Mouse (Mus musculus): ENCODE measurements at regions not wholly inside any gene's neighbourhood (a gene's known extent, or its start where the extent isn't known, plus 50 kb on each side); places are given as distances from the start of the nearest gene placed in this dataset.

DNA sequence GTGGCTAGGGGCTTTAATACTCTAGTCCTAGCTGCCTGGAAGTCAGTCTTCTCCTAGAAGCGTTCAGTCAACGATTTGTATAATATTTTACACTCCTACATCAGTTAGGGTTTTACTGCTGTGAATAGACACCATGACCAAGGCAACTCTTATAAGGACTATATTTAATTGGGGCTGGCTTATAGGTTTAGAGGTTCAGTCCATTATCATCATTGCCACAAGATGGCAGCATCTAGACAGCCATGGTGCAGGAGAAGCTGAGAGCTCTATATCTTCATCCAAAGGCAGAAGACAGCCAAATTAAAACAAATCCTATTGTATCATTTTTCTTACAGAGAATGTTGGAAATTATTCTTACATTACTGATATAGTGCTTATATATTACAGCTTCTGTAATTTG lies 167.0 kb upstream of the Ndn start:
- DNase-seq (no peak), ATAC-seq (no peak)
- Histone ChIP-seq H3K4me1 (ENCODE audit: insufficient read depth) (no peaks in the 10 kb centered on the region), H3K4me3 (ENCODE audit: low read depth, low read length) (no peak overlapping the region), H3K4me2 (ENCODE audit: low read depth, low read length) (no peak overlapping the region), H3K27ac (ENCODE audit: low read depth) (no peak overlapping the region), H3K9me3 (ENCODE audit: low read length) (no peaks in the 10 kb centered on the region), H3K27me3 (ENCODE audit: insufficient read depth, low read length) (no peaks in the 10 kb centered on the region), H3K36me3 (replicated peaks; ENCODE audit: insufficient read depth, low read length) (no peaks in the 10 kb centered on the region), H3K9ac (replicated peaks) (no peak overlapping the region)
- no peak; the same call in 1 of the 2 replicates for TF ChIP-seq CTCF (IDR thresholded peaks at IDR 0.05; ENCODE audit: low read depth)
- no peak for TF ChIP-seq EP300 (IDR thresholded peaks at IDR 0.05; ENCODE audit: low read depth)
- WGBS (ENCODE audit: insufficient replicate concordance), result 40% methylated on average over 2 of the region's 2 CpGs

DNA sequence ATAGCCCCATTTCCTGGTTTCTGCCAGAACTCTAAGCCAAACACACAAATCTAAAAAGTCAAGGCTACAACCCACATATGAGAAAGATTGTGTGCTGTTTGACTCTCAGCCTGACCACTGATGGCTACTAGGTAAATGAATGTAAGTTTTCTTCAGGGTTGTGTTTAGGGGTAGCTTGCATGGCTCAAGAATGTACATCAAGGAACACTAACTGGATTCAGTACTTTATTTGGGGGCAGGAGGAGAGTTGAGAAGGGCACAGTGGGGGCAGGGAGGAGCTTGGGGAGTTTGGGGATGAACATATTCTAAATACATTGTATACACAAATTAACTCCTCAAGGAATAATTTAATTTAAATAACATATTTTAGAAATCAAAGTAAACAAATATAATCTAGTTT lies 137.8 kb upstream of the Ndn start:
- Histone ChIP-seq H3K9ac (replicated peaks) (no peak overlapping the region), H3K4me1 (ENCODE audit: insufficient read depth) (no peaks in the 10 kb centered on the region), H3K4me3 (ENCODE audit: low read depth, low read length) (no peak overlapping the region), H3K9me3 (ENCODE audit: low read length) (no peaks in the 10 kb centered on the region), H3K4me2 (ENCODE audit: low read depth, low read length) (no peak overlapping the region), H3K27me3 (ENCODE audit: insufficient read depth, low read length) (no peaks in the 10 kb centered on the region), H3K36me3 (replicated peaks; ENCODE audit: insufficient read depth, low read length) (no peaks in the 10 kb centered on the region), H3K27ac (ENCODE audit: low read depth) (no peak overlapping the region)
- no peak for DNase-seq
- no peak for ATAC-seq
- TF ChIP-seq EP300 (IDR thresholded peaks at IDR 0.05; ENCODE audit: low read depth) (no peak), CTCF (IDR thresholded peaks at IDR 0.05; ENCODE audit: low read depth) (no peak)

DNA sequence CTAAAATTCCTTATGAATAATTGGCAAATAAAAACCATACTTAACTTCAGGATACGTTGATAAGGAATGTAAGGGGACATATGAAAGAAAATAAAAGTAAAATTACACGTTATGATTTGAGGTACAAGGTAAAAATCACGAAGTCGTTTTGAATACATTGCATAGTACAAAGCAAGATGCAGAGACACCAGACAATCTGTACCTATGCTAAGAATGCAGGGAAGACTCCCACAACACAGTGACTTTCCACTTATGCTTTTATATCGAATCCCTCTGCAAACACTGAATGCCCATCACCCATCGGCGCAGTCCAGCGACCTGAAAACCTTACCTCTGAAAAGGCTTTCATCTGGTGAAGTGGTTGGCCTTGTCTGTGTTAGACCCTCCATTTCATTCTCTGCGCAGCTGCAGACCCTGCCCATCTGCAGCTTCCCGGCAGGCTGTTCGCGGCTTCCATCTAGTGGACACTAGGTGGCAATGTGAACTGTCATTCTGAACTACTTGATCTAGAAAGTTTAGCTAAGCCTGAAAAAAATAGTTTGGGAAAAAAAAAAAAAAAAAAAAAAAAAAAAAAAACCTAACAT lies 137.2 kb upstream of the Ndn start:
- Histone ChIP-seq H3K4me1 (ENCODE audit: insufficient read depth) (no peaks in the 10 kb centered on the region), H3K36me3 (replicated peaks; ENCODE audit: insufficient read depth, low read length) (no peaks in the 10 kb centered on the region), H3K4me3 (ENCODE audit: low read depth, low read length) (no peak overlapping the region), H3K9me3 (ENCODE audit: low read length) (no peaks in the 10 kb centered on the region), H3K4me2 (ENCODE audit: low read depth, low read length) (no peak overlapping the region), H3K27ac (ENCODE audit: low read depth) (no peak overlapping the region), H3K9ac (replicated peaks) (no peak overlapping the region), H3K27me3 (ENCODE audit: insufficient read depth, low read length) (no peaks in the 10 kb centered on the region)
- TF ChIP-seq EP300 (IDR thresholded peaks at IDR 0.05; ENCODE audit: low read depth), result no peak
- TF ChIP-seq CTCF (IDR thresholded peaks at IDR 0.05; ENCODE audit: low read depth), result peak; percentile 38
- DNase-seq (no peak), ATAC-seq (no peak)
- WGBS (ENCODE audit: insufficient replicate concordance), result 31% methylated on average over 12 of the region's 12 CpGs

DNA sequence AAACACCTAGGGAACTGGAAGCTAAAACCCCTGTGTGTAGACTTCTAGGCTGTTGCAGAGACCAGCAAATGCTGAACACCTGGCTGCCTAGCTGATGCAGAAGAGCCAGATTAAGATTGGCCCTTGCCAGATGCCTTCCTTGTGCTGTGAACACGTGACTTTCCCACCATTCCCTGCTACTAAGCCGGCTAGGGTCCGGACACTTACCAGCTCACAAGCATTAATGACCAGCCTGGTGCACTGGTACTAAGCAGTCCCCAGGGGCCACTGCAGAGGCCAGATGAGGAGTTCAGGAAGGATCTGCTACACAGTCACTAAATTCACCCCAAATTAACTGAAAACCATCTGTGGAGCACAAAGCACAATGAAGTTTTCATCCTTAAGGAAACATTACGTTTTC lies 121.2 kb upstream of the Ndn start:
- Histone ChIP-seq H3K9me3 (ENCODE audit: low read length) (no peaks in the 10 kb centered on the region), H3K36me3 (replicated peaks; ENCODE audit: insufficient read depth, low read length) (no peaks in the 10 kb centered on the region), H3K4me1 (ENCODE audit: insufficient read depth) (no peaks in the 10 kb centered on the region), H3K27me3 (ENCODE audit: insufficient read depth, low read length) (no peaks in the 10 kb centered on the region), H3K4me2 (ENCODE audit: low read depth, low read length) (no peak overlapping the region), H3K4me3 (ENCODE audit: low read depth, low read length) (no peak overlapping the region), H3K27ac (ENCODE audit: low read depth) (no peak overlapping the region), H3K9ac (replicated peaks) (no peak overlapping the region)
- ATAC-seq (no peak), DNase-seq (no peak)
- 31% methylated on average over 4 of the region's 4 CpGs for WGBS (ENCODE audit: insufficient replicate concordance)
- TF ChIP-seq CTCF (IDR thresholded peaks at IDR 0.05; ENCODE audit: low read depth) (no peak), EP300 (IDR thresholded peaks at IDR 0.05; ENCODE audit: low read depth) (no peak)

DNA sequence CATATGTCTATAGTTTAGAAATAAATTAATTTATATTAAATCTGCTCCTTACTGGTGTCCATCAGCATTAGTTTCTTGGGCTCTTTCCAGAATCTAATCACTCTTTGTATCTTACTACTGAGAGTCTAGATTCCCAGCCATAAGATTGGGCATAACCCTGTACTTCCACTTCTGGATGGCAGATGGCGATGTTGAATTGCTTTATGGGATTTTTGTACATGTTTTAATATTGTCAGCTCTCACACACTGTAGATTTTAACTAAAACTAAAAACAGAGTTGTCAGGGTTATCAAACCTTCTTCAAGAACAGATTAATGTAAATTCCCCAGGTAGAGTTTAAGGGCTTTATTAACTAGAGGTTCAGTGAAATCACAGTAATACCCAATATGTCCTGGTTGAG lies 118.6 kb upstream of the Ndn start:
- Histone ChIP-seq H3K4me1 (ENCODE audit: insufficient read depth) (no peaks in the 10 kb centered on the region), H3K9ac (replicated peaks) (no peak overlapping the region), H3K27ac (ENCODE audit: low read depth) (no peak overlapping the region), H3K27me3 (ENCODE audit: insufficient read depth, low read length) (no peaks in the 10 kb centered on the region), H3K9me3 (ENCODE audit: low read length) (no peaks in the 10 kb centered on the region), H3K4me3 (ENCODE audit: low read depth, low read length) (no peak overlapping the region), H3K36me3 (replicated peaks; ENCODE audit: insufficient read depth, low read length) (no peaks in the 10 kb centered on the region), H3K4me2 (ENCODE audit: low read depth, low read length) (no peak overlapping the region)
- WGBS (ENCODE audit: insufficient replicate concordance), result 5% methylated on average over 1 of the region's 1 CpGs
- TF ChIP-seq EP300 (IDR thresholded peaks at IDR 0.05; ENCODE audit: low read depth), result no peak
- peak; percentile 28; the same call in 1 of the 2 replicates for TF ChIP-seq CTCF (IDR thresholded peaks at IDR 0.05; ENCODE audit: low read depth)
- ATAC-seq (no peak), DNase-seq (no peak)

DNA sequence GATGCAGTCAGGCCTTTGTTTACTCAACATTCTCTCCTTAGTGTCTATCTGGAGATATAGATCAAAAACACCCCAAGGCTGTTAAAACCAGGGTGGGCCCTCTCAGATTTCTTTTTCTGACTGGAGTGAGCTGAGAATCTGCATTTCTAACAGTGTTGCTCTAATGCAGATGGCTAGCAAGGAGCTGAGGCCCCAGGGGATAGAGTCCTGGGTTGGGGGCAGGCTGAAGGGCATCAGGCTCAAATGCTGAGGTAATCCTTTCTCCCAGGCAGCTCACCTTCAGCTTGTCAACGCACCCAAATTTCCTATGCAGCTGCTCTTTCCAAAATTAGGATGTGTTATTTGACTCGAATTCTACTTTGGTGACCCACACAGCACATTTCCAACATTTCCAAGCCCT lies 115.7 kb upstream of the Ndn start:
- 20% methylated on average over 2 of the region's 2 CpGs for WGBS (ENCODE audit: insufficient replicate concordance)
- Histone ChIP-seq H3K27ac (ENCODE audit: low read depth) (no peak overlapping the region), H3K27me3 (ENCODE audit: insufficient read depth, low read length) (no peaks in the 10 kb centered on the region), H3K36me3 (replicated peaks; ENCODE audit: insufficient read depth, low read length) (no peaks in the 10 kb centered on the region), H3K4me2 (ENCODE audit: low read depth, low read length) (no peak overlapping the region), H3K4me1 (ENCODE audit: insufficient read depth) (no peaks in the 10 kb centered on the region), H3K9ac (replicated peaks) (no peak overlapping the region), H3K4me3 (ENCODE audit: low read depth, low read length) (no peak overlapping the region), H3K9me3 (ENCODE audit: low read length) (no peaks in the 10 kb centered on the region)
- TF ChIP-seq EP300 (IDR thresholded peaks at IDR 0.05; ENCODE audit: low read depth) (no peak), CTCF (IDR thresholded peaks at IDR 0.05; ENCODE audit: low read depth) (no peak)
- DNase-seq (no peak), ATAC-seq (no peak)

DNA sequence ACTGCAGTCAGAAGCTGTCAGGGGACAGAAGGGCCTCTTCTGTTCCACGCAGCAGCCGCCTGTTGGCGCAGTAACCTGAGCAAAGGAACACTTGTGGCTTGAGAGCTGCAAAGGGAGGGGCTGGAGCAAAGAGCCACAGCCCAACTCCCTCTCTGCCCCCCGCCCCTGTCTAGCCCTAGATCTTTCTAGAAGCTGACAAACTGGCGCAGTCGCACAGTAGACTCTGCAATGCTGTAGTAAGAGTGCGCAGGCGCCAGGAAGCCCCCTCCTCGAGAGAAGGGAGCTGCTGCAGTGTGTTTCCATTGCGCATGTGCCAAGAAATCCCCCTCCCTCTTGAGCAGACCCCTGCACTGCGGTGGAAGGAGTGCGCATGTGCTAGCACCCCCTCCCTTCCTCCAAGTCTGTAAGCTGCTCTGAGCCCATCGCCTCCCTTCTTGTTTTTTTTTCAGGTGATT lies 115.2 kb upstream of the Ndn start:
- 21% methylated on average over 13 of the region's 13 CpGs for WGBS (ENCODE audit: insufficient replicate concordance)
- no peak overlapping the region for H3K9ac ChIP-seq (replicated peaks)
- H3K4me3 ChIP-seq (ENCODE audit: low read depth, low read length), result no peak overlapping the region
- no peak overlapping the region for H3K4me2 ChIP-seq (ENCODE audit: low read depth, low read length)
- H3K4me1 ChIP-seq (ENCODE audit: insufficient read depth), result no peaks in the 10 kb centered on the region
- ATAC-seq (no peak), DNase-seq (no peak)
- no peaks in the 10 kb centered on the region for H3K36me3 ChIP-seq (replicated peaks; ENCODE audit: insufficient read depth, low read length)
- no peak overlapping the region for H3K27ac ChIP-seq (ENCODE audit: low read depth)
- H3K9me3 ChIP-seq (ENCODE audit: low read length), result no peaks in the 10 kb centered on the region
- TF ChIP-seq CTCF (IDR thresholded peaks at IDR 0.05; ENCODE audit: low read depth), result no peak
- TF ChIP-seq EP300 (IDR thresholded peaks at IDR 0.05; ENCODE audit: low read depth), result no peak
- no peaks in the 10 kb centered on the region for H3K27me3 ChIP-seq (ENCODE audit: insufficient read depth, low read length)
